Mouse (Mus musculus) telencephalon, adult 2 months (tissue): ENCODE results near the gene Fgg.

Source experiments
- DNase-seq: peaks from one replicate; pipeline ENCODE4 v3.0.0-alpha.2; 2011; ENCODE audit warnings: low read depth, low spot score

Gene Fgg

GRCm38 (mm10) chr3:83025475-83026301 lies 18.2 kb downstream of the Fgg start, which contains the start of gene Fga:
Gene Fga (plus strand): TSS chr3:83026076.
- no peak for DNase-seq

DNA sequence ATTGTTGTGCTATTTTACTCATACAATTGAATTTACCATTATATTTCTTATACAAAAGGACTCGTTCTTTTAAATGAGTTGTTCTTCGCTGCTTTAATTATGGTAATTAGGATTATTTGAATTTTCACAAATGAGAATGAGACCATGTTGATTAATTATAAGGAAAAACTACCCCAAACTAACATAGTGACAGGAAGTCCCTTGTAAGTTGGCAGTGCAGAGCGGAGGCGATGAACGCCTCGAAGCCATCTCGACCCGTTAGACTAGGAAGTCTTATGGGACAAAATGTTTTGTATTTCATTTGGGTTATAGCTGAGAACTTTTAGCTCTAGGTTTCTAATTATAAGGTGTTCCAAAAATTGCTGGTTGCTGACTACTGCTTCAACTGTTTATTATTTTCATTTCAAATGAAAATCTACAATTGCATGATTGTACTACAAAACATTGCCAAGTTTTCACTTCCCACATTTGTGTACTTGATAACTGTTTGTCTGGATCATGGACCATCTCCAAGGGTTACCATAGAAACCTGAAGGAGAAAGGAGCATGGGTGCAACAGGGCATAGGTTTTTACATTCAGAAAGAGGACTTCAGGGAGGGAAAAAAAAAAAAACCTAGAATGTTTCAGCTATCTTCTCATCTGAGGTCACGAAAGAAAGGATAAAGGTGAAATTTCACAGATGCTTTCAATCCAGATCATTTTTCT lies 20.2 kb downstream of the Fgg start:
- DNase-seq: peak; percentile 27

DNA sequence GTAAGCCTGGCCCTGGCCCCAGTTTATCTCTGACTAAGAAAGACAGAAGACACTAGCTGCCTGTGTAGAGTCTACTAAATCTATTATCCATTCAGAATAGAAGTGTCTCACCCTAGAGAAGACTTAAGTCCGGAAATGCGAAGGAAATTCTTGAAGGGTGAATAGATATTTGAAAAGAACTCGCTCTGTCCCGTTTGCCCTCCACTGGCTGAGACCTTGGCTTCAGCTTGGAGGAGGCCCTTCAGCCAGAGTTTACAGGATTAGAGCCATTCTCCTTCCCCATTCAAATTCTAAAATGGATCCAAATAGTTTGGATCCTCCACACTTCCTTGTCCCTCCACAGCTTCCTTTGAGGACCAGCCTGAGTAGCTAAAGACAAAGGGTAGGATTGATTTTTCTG lies 22.8 kb downstream of the Fgg start:
- no peak for DNase-seq

- DNase-seq: no peak
Observed at GRCm38 (mm10) chr3:83032746-83033308, 25.3 kb downstream of the Fgg start.

- DNase-seq: no peak
Observed at GRCm38 (mm10) chr3:83033801-83034200, 26.3 kb downstream of the Fgg start.

GRCm38 (mm10) chr3:83038865-83039264 lies 31.3 kb downstream of the Fgg start:
- no peak for DNase-seq

GRCm38 (mm10) chr3:83039666-83040065 lies 32.1 kb downstream of the Fgg start:
- DNase-seq: no peak

DNA sequence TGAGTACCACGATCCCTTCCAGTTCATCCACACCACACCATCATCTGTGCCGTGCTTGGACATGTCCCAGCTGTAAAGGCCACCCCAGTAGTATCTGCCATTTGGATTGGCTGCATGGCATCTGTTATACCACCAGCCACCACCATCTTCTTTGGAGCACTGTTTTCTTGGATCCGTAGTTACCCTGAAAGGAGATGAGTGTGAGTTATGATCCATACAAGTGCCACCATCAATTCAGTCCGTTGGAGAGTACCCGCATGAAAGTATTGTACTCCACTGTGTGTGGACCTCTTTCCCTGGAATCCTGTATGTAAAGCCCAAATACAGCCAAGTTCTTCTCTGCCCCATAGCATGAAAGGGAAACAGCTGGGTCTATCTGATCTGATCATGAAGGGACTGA lies 34.9 kb downstream of the Fgg start:
- no peak for DNase-seq

DNA sequence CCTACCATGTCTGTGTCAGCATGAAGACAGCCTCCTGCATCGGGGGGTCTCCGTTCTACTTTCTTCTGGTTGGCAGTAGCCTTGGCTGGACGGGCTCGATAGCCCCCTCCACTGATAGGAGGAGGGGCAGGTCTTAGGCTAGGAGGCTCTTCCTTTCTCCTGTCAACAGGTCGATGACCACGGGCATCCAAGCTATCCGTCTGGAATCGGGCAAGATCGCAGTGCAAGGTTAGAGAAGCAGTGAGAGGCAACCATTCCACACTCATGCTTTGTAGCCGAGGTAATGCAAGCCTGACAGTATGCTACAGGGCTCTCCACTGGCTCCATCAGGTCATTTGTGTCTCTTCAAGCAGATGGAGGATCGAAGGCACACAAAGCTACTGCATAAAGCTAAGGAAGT lies 39.1 kb downstream of the Fgg start:
- DNase-seq: no peak

GRCm38 (mm10) chr3:83049680-83050079 lies 42.2 kb downstream of the Fgg start, which contains the start of gene Fgb:
Gene Fgb (minus strand): TSS chr3:83049863.
- no peak for DNase-seq

DNA sequence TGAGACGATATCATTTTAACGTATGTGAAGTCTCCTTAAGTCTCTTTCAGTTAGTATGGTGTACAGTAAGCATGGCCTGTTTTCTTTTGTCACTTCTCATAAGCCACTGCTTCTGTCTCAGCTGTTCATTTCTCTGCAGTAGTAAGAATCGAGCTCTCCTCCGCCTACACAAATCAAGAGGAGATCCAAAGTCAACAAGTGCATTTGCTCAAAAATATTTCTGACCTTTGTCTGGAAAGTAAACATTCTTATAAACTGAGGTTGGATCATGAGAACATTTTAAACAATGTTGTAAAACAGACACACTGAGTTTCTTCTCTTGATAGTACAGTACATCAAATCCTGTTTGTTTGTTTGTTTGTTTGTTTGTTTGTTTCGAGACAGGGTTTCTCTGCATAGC lies 43.1 kb downstream of the Fgg start:
- no peak for DNase-seq

DNA sequence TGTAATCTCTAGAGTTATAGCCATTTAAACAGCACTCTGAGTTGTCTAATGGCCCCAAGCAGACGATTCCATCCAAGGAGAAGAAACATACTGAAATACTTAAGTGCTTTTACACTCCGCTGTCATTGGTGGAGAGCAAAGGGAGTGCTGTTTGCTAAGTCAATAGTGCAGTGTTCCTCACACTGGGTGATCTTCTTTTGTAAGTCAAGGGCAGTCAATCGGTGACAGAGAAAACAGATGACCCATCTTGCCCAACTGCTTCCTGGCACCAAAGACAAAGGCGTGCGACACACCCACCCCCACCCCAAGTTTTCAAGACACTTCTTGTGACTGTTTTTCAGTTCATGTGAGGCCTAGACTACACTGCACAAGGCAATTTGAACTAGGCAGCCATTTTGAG lies 44.6 kb downstream of the Fgg start:
- DNase-seq: no peak

GRCm38 (mm10) chr3:83053126-83053525 lies 45.6 kb downstream of the Fgg start:
- no peak for DNase-seq

- peak; percentile 31 for DNase-seq
Observed at GRCm38 (mm10) chr3:83053758-83054157, 46.2 kb downstream of the Fgg start.

DNA sequence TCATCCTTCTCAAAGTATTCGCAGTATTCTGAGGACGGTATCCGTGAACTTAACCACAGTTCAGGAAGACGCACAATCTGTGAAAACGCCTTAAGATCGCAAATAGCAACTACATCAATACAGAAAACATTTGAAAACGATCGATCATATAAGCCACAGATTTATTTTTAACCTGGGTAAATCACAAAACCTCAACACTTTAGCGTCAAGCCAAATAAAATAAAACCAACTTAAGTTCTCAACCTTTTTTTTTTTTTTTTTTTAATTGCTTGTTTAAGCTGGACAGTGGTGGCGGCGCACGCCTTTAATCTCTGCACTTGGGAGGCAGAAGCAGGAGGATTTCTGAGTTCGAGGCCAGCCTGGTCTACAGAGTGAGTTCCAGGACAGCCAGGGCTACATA lies 47.2 kb downstream of the Fgg start:
- no peak for DNase-seq

GRCm38 (mm10) chr3:83055281-83056038 lies 47.9 kb downstream of the Fgg start, which contains the start of gene Plrg1:
Gene Plrg1 (plus strand): TSS chr3:83055522.
- peak; percentile 94 for DNase-seq

GRCm38 (mm10) chr3:83057046-83057445 lies 49.5 kb downstream of the Fgg start:
- no peak for DNase-seq
